Mouse (Mus musculus): ENCODE measurements at regions not wholly inside any gene's neighbourhood (a gene's known extent, or its start where the extent isn't known, plus 50 kb on each side); places are given as distances from the start of the nearest gene placed in this dataset.

GRCm38 (mm10) chr7:115216838-115217237 is 473.3 kb downstream of the Insc start:
- TF ChIP-seq MAFK (IDR thresholded peaks at IDR 0.05; ENCODE audit: insufficient read depth, low read depth, low read length) (no peak), ZC3H11A (IDR thresholded peaks at IDR 0.05; ENCODE audit: borderline replicate concordance, low read depth, low read length) (peak; percentile 48; the same call in 1 of the 2 replicates), HCFC1 (IDR thresholded peaks at IDR 0.05; ENCODE audit: borderline replicate concordance, insufficient read depth, low read length) (no peak), ZNF384 (IDR thresholded peaks at IDR 0.05; ENCODE audit: low read depth, low read length) (no peak), CHD2 (IDR thresholded peaks at IDR 0.05; ENCODE audit: low read depth, low read length) (no peak)

Data from ES-E14 (cell line).